Mouse (Mus musculus) forelimb bud, embryonic 11.5 days (tissue): ENCODE results near the gene Gng3.
"Not testable (repeated sequence)": the region's sequence is repeated elsewhere in the genome, so short reads cannot be mapped to it uniquely, and the experiment has no call there.

Experiments used
- DNase-seq: peaks from one replicate; pipeline ENCODE4 v3.0.0-alpha.2; 2012; ENCODE audit warnings: low read depth, low spot score

The Gng3 gene

DNA sequence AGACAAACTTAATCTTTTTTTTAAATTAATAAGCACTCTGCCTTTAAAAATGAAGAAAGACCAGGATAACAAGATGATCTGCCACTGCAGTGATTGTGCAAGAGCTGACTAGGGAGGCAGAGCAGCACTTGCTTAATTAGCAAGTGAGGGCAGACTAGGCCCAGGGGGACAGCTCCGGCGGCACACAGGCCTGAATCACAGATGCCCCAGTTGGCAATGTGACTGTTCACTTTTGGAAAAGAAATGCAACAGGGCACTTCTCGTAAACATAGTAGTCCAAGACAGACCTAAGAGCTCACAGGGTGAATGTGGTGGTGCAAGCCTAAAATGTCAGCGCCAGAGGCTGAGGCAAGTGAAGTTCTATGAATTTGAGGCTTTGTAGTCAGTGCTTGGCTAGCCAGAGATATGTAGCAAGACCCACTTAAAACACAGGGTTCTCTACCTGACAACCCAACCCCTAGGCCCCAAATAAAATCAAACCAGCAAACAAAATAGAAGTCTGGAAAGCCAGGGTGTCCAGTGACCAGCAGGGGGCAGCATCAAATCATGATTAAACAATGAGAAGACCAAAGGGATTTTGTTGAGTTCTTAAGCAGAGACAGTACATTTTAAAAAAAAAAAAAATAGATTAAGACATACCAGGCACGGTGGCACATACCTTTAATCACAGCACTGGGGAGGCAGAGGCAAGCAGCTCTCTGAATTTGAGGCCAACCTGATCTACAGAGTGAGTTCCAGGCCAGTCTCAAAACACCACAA, 5.6 kb upstream of the Gng3 start:
- DNase-seq, result peak; percentile 74

- DNase-seq, result no peak
Observed at GRCm38 (mm10) chr19:8842961-8843360, 4.0 kb upstream of the Gng3 start.

DNA sequence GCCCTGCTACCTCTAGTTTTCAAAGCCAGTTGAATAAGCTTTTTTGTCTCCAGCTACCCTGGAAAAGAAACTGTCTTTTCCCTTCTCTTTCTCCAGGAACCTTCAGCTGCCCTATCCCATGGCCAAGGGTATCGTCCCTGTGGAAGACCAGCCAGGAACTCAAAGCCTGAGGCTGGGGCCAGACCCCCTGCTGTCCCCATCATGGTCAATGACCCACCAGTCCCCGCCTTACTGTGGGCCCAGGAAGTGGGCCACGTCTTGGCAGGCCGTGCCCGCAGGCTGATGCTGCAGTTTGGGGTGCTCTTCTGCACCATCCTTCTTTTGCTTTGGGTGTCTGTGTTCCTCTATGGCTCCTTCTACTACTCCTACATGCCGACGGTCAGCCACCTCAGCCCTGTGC, 2.0 kb upstream of the Gng3 start:
- no peak for DNase-seq

GRCm38 (mm10) chr19:8839908-8840791, 1.2 kb upstream of the Gng3 start:
- DNase-seq, result no peak

GRCm38 (mm10) chr19:8838041-8838730, 808 bp downstream of the Gng3 start:
- no peak for DNase-seq

- DNase-seq, result peak; percentile 83
Observed at GRCm38 (mm10) chr19:8837251-8837791, 1.7 kb downstream of the Gng3 start, which contains the start of gene Bscl2. Bscl2 (plus strand) TSS chr19:8837467.

DNA sequence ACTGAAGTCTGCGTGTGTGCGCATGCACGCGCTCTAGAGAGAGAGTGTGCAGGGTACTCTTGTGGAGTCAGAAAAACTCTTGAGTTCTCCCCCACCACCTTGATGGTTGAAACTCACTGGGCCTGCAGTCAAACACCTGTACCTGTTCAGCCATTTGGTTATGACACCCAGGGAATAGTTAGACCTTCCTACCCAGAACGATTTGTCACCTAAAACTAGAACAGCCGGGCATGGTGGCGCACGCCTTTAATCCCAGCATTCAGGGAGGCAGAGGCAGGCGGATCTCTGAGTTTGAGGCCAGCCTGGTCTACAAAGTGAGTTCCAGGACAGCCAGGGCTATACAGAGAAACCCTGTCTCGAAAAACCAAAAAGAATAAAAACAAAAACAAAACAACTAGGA, 2.7 kb downstream of the Gng3 start:
- not testable (repeated sequence) for DNase-seq

GRCm38 (mm10) chr19:8832971-8833370, 6.0 kb downstream of the Gng3 start:
- no peak for DNase-seq

DNA sequence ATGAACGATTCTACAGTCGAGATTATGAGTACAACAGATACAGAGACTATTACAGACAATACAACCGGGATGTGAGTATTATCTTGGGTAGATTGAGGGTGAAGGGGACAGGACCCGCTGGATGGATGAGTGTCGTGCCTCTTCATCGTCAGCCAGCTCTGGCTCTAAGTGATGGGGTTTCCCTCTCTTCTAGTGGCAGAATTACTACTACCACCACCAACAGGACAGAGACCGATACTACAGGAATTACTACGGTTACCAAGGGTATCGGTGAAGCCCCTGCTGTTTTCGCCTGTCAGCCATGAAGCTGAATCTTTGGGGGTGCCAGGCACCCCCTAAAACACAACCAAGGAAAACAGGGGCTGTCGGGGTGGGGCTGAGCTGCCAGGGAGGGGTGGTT, 7.7 kb downstream of the Gng3 start:
- no peak for DNase-seq

DNA sequence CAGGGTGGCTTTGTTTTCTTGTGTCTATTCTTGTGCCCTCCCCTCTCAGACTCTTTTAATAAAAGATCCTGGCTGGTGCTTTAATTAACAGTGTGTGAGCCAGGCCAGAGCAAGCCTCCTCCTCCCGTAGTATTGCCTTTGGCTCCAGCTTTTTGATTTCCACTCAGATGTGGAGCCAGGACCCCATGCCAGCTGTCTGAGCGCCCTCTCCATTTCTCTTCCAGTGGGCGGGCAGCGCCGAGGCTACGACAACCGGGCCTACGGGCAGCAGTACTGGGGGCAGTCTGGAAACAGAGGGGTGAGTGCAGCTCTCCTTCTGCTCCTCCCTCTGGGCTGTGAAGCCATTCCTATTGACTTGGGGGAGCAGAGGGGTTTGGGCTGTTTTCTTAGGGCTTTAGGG, 8.3 kb downstream of the Gng3 start:
- DNase-seq, result no peak

- DNase-seq, result no peak
Observed at GRCm38 (mm10) chr19:8829660-8830059, 9.3 kb downstream of the Gng3 start, which contains the start of gene AC129217.1. AC129217.1 (plus strand) TSS chr19:8829773.

- no peak for DNase-seq
Observed at GRCm38 (mm10) chr19:8822696-8823095, 16.3 kb downstream of the Gng3 start.

- DNase-seq, result no peak
Observed at GRCm38 (mm10) chr19:8821146-8821545, 17.8 kb downstream of the Gng3 start.

DNA sequence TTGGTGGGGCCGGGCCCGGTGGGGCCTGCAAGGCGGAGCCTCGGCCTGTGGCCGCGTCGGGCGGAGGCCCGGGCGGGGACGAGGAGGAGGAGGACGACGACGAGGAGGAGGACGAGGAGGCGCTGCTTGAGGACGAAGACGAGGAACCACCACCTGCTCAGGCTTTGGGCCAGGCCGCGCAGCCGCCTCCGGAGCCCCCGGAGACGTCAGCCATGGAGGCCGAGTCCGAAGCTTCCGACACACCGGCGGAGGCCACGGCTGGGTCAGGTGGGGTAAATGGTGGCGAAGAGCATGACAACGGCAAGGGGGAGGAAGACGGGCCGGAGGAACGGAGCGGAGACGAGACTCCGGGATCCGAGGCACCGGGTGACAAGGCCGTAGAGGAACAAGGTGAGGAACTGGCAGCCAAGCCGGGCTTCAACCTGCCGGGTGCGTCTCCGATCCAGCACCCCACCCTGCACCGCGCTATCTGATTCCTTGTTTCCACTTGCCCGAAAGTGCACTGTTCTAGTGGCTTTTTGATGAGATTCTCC, 18.5 kb downstream of the Gng3 start:
- no peak for DNase-seq

DNA sequence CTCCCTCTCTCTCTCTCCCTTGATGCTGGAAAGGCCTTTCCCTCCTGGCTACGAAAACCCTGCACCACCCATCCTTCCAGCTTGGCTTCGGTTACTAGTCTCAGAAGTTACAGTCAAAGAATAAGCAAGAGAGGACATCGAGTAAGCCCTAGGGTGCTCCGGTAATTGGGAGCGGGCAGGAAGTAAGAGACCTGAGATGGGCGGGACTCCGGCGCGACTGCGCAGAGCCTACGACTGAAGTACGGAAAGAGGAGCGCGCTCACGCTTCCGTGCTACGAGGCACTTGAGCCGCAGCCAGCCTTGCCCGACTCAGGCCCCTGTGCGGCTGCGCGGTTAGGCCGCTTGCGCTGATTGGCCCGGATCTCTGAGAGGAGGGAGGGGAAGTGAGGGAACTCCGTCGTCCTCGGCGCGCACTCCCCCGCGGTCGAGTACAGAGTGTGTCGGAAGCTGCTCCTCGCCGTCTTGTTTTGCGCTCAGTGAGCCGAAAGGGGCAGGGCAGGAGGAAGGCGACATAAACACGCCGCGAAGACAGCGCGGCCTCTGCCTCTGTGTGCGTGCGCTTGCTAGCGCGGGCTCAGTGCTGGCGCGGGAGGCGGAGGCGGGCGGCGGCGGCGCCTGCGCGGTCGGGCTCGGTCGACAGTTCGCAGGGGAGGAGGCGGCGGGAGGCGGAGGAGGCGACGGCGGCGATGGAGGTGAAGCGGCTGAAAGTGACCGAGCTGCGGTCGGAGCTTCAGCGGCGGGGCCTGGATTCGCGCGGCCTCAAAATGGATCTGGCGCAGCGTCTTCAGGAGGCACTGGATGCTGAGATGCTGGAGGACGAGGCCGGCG, 19.2 kb downstream of the Gng3 start, which contains the start of gene Hnrnpul2:
Gene Hnrnpul2, plus strand, starts transcription at position 415 of the 828 bp plus-strand sequence.
- DNase-seq, result peak; percentile 98

GRCm38 (mm10) chr19:8818801-8819595, 20.0 kb downstream of the Gng3 start, which contains the start of gene Ttc9c:
Ttc9c (minus strand) TSS chr19:8819333.
- peak; percentile 98 for DNase-seq

GRCm38 (mm10) chr19:8818301-8818798, 20.6 kb downstream of the Gng3 start:
- DNase-seq, result no peak

GRCm38 (mm10) chr19:8817001-8817400, 22.0 kb downstream of the Gng3 start:
- no peak for DNase-seq

DNA sequence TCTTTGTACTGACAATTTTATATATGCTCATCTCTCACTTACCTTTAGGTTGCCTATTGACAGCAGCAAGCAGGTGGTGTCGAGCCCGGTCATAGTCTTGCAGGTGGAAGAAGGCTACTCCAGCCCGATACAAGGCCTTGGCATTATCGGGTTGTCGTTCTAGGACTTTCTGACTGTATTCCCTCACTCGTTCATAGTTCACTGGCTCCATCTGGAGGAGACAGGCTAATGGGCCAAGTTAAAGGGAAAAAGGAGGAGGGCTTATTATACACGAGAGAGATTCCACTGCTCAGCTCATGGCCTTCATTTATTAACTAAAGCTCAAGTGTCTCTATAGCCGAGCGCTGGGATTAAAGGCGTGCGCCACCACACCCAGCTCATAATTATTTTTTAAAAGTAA, 23.2 kb downstream of the Gng3 start:
- no peak for DNase-seq
